Mouse (Mus musculus) 3T3-L1 (cell line): ENCODE data around the gene Klk1b5.
A peak's percentile ranks its signal among the peaks of the same experiment; 100 is the strongest.

Source experiments
- DNase-seq: peaks from one replicate; pipeline ENCODE4 v3.0.0-alpha.2; 2015; ENCODE audit warnings: low read depth, low spot score

The Klk1b5 gene

DNA sequence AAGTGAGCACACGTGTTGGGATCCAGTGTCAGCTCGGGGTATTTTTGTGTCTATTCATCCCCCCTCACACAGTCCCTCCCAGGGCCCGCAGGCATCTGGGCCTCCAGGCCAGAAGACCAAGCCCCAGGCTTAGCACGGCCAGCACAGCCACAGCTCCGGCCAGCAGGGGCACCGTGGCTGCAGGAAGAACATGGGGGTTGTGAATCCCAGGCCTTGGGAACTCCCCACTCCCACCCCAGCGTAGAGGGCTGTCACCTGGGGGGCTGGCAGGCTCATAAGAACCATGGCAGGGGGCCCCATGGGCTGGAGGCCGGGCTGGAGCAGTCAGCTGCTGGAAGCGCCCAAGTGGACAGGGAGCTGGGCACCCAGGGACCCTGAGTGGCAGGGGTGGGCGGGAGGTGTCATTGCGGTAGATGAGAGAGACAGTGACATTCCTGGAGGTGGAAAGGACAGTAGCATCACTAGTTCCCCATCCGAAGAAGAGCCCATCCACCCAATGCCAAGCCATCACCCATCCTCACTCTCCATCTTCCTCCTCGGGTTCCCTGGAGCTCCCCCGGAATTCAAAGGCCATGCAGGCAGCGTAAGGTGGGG, 37.4 kb downstream of the Klk1b5 start:
- no peak for DNase-seq

DNA sequence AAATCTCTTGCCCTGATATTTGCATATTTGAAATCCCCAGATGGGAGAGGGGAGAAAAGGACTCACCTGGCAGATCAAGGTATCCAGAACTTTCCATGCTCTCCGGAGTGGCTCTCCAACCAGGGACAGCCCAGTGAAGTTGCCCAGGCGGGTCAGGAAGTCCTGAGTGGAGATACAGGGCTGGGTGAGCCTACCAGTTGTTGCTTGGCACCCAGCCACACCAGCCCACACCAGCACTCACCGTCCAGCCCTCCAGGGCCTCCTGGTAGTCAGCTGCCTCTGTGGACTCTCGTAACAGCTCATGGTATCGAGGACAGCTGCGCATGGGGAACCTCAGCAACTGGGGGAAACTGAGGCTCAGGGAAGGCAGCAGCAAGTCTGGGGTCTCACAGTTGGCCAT, 39.2 kb downstream of the Klk1b5 start:
- no peak for DNase-seq

DNA sequence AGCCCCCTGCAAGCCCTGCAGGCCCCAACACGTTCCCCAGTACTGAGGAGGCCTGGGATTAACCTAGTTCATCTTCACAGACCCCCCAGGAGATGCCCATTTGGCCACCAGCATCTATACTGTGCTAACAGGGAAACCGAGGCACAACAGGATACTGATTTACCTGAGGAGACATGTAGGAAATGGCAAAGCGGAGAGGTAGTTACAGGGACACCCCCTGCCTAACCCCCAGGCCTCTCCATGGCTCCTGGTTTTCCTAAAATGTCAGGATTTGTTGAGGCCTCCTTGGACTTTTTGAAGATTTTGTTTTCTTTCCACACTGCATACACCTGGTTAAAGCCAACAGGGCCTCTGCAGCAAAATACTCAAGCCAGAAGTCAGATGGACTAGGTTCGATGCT, 41.5 kb downstream of the Klk1b5 start, which contains the start of gene Acp4:
Gene Acp4 (minus strand): TSS at position 101 of the 400 bp plus-strand sequence.
- no peak for DNase-seq

DNA sequence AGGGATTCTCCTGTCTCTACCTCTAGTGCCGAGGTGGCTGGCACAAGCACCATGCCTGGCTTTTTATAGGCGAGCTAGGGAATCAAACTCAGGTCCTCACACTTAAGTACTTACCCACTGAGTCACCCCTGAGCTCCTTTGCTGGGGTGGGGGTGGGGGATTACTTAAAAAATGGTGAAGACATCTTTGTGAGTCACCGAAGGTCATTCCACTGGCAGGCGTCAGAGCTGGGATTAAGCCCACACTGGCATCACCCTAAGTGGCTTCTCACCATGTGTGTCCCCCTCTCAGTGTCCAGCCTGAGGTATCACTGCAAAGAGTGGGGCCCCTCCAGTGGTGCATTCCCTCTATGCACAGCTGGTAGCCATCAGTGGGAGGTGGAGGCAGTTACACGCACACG, 44.7 kb downstream of the Klk1b5 start:
- peak; percentile 26 for DNase-seq

DNA sequence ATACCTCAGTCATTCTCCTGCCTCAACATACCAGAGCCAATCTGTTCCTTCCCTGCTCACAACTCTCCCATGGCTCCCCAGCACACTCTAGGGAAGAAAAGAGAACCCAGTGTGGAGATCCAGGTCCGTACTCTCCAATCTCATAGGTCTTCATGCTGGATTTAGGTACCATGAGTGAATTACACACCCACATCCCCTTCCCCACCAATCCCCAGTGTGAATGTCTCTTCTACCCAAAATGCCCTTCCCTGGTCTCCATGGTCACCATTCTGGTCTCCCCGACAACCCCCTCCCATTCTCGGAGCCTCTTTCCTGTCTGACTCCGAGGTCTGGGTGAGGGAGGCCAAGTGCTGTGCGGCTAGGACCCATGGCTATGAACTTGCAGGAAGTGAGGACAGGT, 45.4 kb downstream of the Klk1b5 start, which contains the start of gene Gm15517:
Gene Gm15517 (plus strand): TSS at position 301 of the 400 bp plus-strand sequence.
- DNase-seq = no peak

DNA sequence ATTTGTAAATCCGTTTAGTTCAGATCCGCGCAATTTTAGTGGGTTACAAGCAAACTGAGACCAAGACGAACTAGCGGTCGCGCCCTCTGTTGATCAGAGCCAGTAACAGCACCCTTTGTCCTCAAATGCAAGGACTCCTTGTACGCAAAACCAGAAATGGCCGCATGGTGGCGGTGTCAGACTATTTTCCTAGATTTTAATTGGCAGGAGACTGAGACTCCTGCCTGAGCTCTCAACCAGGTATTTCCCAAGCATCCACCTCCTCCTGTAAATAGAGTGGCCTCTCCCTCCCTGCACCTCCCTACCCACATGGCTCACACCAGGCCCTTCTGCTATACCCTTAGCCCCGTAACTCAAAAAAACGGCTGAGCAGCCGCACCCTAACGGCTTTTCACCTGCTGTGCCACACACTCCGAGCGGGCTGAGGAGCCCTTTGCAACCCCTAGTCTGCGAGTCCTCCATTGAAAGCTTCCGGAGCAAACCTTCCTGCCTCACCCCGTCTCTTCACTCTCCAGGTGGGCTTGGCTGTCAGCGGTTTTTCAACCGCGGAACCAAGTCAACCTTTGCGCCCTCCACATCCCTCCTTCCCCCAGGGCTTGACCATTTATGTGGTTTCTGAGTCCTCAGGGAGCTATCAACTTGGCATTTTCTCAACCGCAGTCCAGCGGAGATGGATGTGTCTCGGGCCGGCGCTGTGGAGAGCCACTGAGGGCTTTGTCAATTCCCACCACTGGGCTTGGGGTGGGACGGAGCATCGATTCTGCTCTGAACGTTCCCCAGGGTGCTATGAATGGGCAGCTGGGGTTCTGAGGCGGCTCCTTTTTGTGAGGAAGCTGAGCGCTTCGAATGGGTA, 47.3 kb downstream of the Klk1b5 start:
- peak; percentile 93 for DNase-seq

DNA sequence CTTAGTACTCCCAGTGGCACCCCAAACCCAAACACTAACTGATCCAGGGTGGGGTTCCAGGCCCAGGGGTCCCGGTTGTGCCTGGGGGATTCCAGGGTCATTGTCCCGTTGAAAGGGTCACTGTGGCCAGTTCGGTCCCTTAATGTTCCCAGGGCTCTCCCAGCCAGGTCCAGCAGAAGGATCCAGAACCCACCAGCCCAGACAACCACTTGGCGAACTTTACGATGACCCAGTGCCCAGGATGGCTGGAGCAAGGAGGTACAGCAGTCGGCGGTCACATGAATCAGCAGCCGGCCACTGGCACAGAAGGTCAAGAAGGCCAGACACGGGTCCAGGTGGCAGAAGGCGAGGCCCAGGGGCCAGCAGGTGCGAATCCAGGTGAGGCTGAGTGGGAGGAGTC, 52.4 kb downstream of the Klk1b5 start:
- no peak for DNase-seq

DNA sequence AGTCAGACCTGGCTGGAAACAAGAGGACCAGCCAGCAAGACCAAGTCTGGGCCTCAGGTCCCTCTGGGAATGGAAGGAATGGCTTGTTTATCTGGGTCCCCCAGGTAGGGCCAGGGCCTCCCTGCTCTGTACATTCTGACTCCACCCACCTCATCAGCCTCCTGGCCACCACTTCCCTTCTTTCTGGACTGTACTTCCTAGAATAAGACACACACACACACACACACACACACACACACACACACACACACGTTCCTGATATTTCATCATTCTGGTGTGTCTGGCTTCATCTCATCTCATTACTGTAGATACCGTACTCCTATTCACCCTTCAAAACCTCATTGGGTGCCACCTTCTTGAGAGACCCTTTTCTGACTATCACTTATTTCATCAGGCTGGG, 53.7 kb downstream of the Klk1b5 start:
- DNase-seq = no peak
